Mouse (Mus musculus) lung, embryonic 16.5 days (tissue): ENCODE data around the gene Kcnk2. TPM values are rescaled to one million over a fixed set of nuclear protein-coding genes. Genes with fewer than 3 reads are reported as not detected.
A peak's percentile ranks its signal among the peaks of the same experiment; 100 is the strongest.

ENCODE experiments used
- ATAC-seq: fragments of 200-750 bp; cut with Nextera tagmentation; 2 replicates; pipeline ENCODE4 v1.8.0; 2017; ENCODE audit warnings: low read depth, mild to moderate bottlenecking, moderate library complexity
- H3K27ac ChIP-seq: fragments of 300-500 bp; sonication (generic); 2 replicates; pipeline ENCODE4 v1.5.1; 2014; ENCODE audit warnings: mild to moderate bottlenecking, control low read depth, low read length
- H3K27me3 ChIP-seq: fragments of 300-500 bp; sonication (generic); 2 replicates; pipeline ENCODE4 v1.6.1; 2014; ENCODE audit warnings: low read depth, low read length, mixed read lengths; ENCODE audit not compliant: control insufficient read depth, insufficient read depth
- H3K36me3 ChIP-seq: fragments of 300-500 bp; sonication (generic); 2 replicates; pipeline ENCODE4 v1.6.1; 2014; ENCODE audit warnings: low read length; ENCODE audit not compliant: control insufficient read depth, insufficient read depth
- H3K4me1 ChIP-seq: fragments of 300-500 bp; sonication (generic); replicated peaks from 2 replicates; pipeline ENCODE4 v1.6.1; 2014; ENCODE audit warnings: low read length, mixed read lengths; ENCODE audit not compliant: control insufficient read depth, insufficient read depth
- H3K4me2 ChIP-seq: fragments of 300-500 bp; sonication (generic); 2 replicates; pipeline ENCODE4 v1.6.1; 2014; ENCODE audit warnings: low read depth, low read length, control low read depth
- H3K4me3 ChIP-seq: fragments of 300-500 bp; sonication (generic); 2 replicates; pipeline ENCODE4 v1.5.1; 2014; ENCODE audit warnings: mild to moderate bottlenecking, low read length, control low read depth
- H3K9ac ChIP-seq: fragments of 300-500 bp; sonication (generic); 2 replicates; pipeline ENCODE4 v1.6.1; 2014; ENCODE audit warnings: low read length, control low read depth
- H3K9me3 ChIP-seq: fragments of 300-500 bp; sonication (generic); 2 replicates; pipeline ENCODE4 v1.6.1; 2016; ENCODE audit warnings: low read length; ENCODE audit not compliant: control insufficient read depth
- WGBS: fragments of 180-500 bp; shearing (Covaris S2); extraction: QIAGEN DNeasy Blood & Tissue Kit; methylation state at CpG from one replicate; pipeline ENCODE4 v1.1.7; 2014; 5-methylcytosine and 5-hydroxymethylcytosine counted together
- polyA plus RNA-seq: library from polyadenylated mRNA; unstranded; fragments of >200 nt; fragmentation: Nextera tagmentation; extraction: Ambion mirVana; gene quantifications from 2 replicates; pipeline ENCODE4 v1.2.1, GENCODE M21; 2015

The Kcnk2 gene
- polyA plus RNA-seq, 1 experiment from 2014 or later = 4.2 TPM

DNA sequence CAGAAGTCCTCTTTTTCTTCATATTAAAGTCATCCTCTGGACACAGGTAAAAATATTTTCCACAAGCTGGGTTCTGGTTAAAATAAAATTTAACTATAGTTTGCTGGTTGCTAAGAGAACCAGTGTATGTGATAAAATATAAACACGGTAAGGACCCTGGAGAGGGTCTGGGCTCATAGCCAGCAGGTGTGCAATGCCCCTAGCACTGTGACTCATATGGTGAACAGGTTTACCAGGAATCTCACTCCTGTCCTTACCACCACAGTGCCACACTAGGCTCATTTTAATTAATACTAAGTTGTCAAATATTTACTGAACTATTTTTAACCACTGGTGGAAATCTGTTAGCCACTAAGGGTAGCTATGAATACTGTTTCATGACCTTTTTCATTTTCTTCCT lies 48.2 kb downstream of the Kcnk2 start:
- no peak overlapping the region for H3K4me3 ChIP-seq
- H3K27ac ChIP-seq = peak overlapping the region; percentile 40; the same call in 1 of the 2 replicates
- no peaks in the 10 kb centered on the region for H3K27me3 ChIP-seq
- 0 out of 2 replicates have a peak overlapping the region, but pooled peaks have one; percentile 5 for H3K4me2 ChIP-seq
- no peaks in the 10 kb centered on the region for H3K36me3 ChIP-seq
- 36% methylated on average over 1 of the region's 1 CpGs for WGBS
- peak; percentile 96 for ATAC-seq
- H3K4me1 ChIP-seq = peaks cover 5% of the 10 kb centered on the region
- H3K9me3 ChIP-seq = no peaks in the 10 kb centered on the region
- no peak overlapping the region for H3K9ac ChIP-seq

DNA sequence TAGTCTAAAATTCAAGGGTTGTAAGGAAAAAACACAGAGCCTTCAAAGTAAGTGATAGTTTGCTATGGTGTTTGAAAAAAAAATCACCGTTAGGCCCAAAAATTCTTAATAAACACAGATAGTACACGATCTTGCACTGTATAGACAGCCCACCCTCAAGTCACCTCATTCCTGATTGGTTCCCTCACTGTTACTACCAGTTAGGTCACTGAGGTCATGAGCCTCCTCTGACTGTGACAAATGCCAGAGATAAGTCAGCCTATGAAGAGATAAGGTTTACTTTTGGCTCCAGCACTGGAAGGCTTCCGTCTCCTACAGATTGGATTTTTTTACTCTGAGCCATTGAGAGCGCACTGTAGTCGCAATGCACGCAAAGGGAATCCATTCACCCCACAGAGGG lies 50.3 kb downstream of the Kcnk2 start:
- H3K4me1 ChIP-seq = peaks cover 5% of the 10 kb centered on the region
- H3K4me3 ChIP-seq = no peak overlapping the region
- H3K36me3 ChIP-seq = no peaks in the 10 kb centered on the region
- no peaks in the 10 kb centered on the region for H3K27me3 ChIP-seq
- 57% methylated on average over 6 of the region's 6 CpGs for WGBS
- no peak for ATAC-seq
- H3K9me3 ChIP-seq = no peaks in the 10 kb centered on the region
- H3K9ac ChIP-seq = no peak overlapping the region
- no peak overlapping the region for H3K4me2 ChIP-seq
- no peak overlapping the region for H3K27ac ChIP-seq

DNA sequence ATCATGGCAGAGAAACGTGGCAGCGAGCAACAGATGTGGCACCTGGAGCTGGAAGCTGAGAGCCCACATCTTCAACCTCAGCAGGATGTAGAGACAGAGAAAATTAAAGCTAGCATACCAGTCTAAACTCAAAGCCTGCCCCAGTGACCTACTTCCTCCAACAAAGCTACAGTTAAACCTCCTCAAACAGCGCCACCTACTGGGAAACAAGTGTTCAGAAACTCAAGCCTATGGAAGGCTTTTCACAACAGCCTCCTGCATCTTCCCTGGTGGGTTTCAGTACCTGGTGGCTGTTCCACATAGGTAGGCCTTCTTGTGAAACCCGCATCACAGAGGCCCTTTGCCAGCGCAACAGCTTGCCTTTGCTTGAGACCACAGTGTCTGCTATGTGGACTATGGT lies 52.9 kb downstream of the Kcnk2 start:
- no peak overlapping the region for H3K4me2 ChIP-seq
- no peak for ATAC-seq
- no peaks in the 10 kb centered on the region; the same call in 1 of the 2 replicates for H3K27me3 ChIP-seq
- no peaks in the 10 kb centered on the region for H3K9me3 ChIP-seq
- no peaks in the 10 kb centered on the region for H3K36me3 ChIP-seq
- H3K9ac ChIP-seq = no peak overlapping the region
- H3K4me3 ChIP-seq = no peak overlapping the region
- WGBS = 91% methylated on average over 5 of the region's 5 CpGs
- peaks cover 5% of the 10 kb centered on the region for H3K4me1 ChIP-seq
- no peak overlapping the region for H3K27ac ChIP-seq

DNA sequence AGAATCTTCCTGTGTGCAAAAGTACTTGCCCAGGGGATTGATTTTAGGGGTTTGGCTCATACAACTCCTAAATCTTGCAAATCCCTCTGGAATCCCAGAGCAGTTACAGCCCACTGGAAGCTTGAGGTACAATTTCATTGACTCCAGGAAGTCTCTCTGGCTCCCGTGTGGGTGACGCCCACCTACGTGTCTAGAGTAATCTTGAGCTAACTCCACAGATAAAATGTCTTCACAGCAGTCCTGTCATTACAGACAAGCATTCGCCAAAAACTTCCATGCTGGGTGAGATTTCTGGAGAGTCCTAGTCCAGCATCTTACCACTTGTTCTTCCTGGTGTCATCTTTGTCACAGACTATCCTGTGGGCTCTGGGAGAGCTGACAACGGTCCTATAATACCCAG lies 56.9 kb downstream of the Kcnk2 start:
- 72% methylated on average over 5 of the region's 5 CpGs for WGBS
- H3K36me3 ChIP-seq = no peaks in the 10 kb centered on the region
- peaks cover 3% of the 10 kb centered on the region for H3K27me3 ChIP-seq
- no peaks in the 10 kb centered on the region for H3K9me3 ChIP-seq
- H3K4me3 ChIP-seq = no peak overlapping the region
- no peak overlapping the region for H3K9ac ChIP-seq
- H3K4me1 ChIP-seq = peaks cover 17% of the 10 kb centered on the region
- ATAC-seq = no peak
- H3K4me2 ChIP-seq = no peak overlapping the region
- H3K27ac ChIP-seq = no peak overlapping the region

DNA sequence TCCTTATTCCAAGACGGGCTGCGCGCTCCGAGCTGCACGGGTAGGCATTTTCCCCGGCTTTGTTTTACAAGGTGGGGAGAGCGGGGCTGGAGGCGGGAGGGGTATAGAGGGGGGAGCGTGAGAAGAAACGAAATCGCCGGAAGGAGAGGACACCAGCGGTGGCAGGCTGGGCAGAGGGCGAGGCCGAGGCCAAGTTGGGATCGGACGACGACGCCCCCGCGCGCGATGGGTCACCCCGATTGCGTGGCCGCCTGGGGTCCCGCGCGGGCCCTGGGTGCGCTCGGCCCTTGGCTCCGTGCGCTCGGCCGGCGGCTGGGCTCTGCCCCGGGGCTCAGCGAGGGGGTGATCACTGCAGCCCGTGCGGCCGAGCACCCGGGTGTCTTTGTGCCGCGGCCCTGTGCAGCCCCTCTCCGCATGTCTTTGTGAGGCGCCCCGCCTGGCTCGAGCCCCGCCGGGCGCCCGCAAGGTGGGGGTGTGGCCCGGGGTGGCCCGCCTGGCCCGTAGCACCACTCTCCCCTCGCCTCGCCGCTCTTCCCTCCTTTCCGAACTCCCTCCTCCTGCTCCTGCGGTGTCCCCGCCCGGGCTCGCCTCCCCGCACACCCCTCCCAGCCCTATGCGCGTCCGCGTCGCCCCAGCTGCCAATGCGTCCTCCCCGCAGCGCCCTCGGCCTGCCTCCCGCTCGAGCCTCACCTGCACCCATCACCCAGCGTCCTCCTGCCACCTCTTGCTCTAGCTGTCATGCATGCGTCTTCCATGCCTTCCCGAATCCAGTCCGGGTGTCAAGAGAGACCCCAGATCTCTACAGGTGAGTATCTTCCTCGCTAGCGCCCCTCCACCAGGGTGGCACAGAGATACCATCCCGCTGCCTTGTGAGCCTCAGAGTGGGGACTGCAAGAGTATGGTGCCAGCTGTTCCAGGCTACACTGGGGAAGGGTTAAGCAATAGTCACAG lies 58.5 kb downstream of the Kcnk2 start:
- peak overlapping the region; percentile 78 for H3K9ac ChIP-seq
- no peaks in the 10 kb centered on the region for H3K9me3 ChIP-seq
- H3K4me3 ChIP-seq = peak overlapping the region; percentile 65
- H3K4me1 ChIP-seq = peaks cover 17% of the 10 kb centered on the region
- H3K27me3 ChIP-seq = peaks cover 3% of the 10 kb centered on the region
- H3K27ac ChIP-seq = no peak overlapping the region
- peak overlapping the region; percentile 98 for H3K4me2 ChIP-seq
- ATAC-seq = peak; percentile 78
- no peaks in the 10 kb centered on the region for H3K36me3 ChIP-seq
- WGBS = 2% methylated on average over 80 of the region's 82 CpGs

DNA sequence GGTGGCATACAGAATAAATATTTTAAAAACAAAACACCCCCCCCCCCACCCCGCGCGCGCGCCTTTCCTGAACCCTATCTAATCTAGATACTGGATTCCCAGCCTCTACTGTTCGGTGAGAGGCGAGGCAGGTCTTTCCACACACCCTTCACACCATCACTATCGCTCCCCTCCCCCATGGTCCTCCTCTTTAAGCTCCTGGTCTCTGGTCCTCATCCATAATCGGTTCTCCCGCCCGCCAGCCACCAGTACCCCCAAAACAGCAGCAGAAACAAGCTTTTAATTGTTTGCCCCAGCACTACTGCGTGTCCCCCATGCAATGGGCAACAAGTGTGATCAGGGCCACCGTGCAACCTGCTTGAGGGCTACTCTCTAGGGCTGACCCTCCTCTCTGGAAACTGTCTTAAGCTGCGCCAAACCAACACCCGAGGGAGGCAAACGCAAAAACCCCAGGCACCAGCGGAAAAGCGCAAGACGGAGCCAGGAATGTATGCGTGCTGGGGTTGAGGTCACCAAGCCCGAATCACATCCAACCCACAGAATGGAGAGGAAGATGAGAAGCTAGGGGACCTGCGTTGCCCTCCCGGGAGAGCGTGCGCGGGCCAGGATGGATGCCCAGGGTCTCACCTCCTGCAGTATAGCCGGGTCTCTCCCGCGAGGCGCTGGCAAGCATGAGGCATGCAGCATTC lies 59.5 kb downstream of the Kcnk2 start:
- Histone ChIP-seq H3K4me2 (peak overlapping the region; percentile 98), H3K4me3 (peak overlapping the region; percentile 65), H3K27me3 (peaks cover 3% of the 10 kb centered on the region), H3K27ac (no peak overlapping the region), H3K9me3 (no peaks in the 10 kb centered on the region), H3K9ac (peak overlapping the region; percentile 49), H3K36me3 (no peaks in the 10 kb centered on the region), H3K4me1 (peaks cover 17% of the 10 kb centered on the region)
- 4% methylated on average over 30 of the region's 30 CpGs for WGBS
- ATAC-seq = no peak

DNA sequence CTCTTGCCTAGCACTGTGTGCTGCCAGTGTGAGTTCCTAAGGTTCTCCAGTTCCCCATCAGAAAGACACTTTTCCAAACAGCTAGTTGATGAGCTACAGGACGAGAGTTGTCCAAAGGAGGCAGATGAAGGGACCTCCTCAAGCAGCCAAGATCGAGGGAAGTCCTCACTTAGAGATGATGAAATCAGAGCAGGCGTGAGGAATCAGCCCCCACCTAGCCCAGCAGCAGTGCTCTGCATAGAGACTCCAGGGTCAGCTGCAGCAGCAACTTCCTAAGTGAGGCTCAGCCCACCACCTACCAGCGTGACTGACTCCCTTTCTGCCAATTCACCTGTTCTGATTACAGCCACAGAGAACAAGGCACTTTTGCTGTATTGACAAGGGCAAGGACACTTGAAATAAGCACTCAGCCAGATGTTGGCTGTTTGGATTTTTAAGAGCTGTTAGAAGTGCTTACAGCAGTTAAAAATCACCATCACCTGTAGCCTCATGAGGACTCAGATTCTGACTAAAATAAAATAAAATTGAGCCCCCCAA lies 60.6 kb downstream of the Kcnk2 start:
- Histone ChIP-seq H3K36me3 (no peaks in the 10 kb centered on the region), H3K27ac (no peak overlapping the region), H3K9ac (no peak overlapping the region), H3K4me2 (peak overlapping the region; percentile 18), H3K4me1 (peaks cover 17% of the 10 kb centered on the region), H3K27me3 (peaks cover 3% of the 10 kb centered on the region), H3K4me3 (0 out of 2 replicates have a peak overlapping the region, but pooled peaks have one; percentile 1), H3K9me3 (no peaks in the 10 kb centered on the region)
- WGBS = 8% methylated on average over 4 of the region's 4 CpGs
- ATAC-seq = peak; percentile 72

DNA sequence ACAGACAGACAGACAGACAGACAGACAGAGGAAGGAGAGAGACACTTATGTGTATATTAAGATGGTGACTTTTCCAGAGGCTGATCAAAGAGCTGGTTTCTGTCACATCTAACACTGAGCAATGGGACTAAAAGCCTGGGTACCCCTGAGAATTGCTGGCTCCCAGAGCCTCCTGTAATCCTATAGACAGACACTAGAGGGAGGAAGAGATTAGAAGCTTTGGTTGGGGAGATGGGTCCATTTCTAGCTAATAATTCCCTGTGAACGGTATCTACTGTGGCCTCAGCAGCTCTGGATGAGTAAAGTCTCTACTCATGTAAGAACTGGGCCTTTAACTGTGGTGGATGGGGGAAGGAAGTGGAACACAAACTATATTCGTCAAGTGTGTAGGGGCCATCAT lies 86.2 kb downstream of the Kcnk2 start:
- Histone ChIP-seq H3K9me3 (no peaks in the 10 kb centered on the region), H3K4me1 (no peaks in the 10 kb centered on the region), H3K4me3 (no peak overlapping the region), H3K36me3 (no peaks in the 10 kb centered on the region), H3K27me3 (no peaks in the 10 kb centered on the region), H3K9ac (no peak overlapping the region), H3K4me2 (no peak overlapping the region), H3K27ac (no peak overlapping the region)
- 45% methylated on average over 2 of the region's 2 CpGs for WGBS
- ATAC-seq = no peak

DNA sequence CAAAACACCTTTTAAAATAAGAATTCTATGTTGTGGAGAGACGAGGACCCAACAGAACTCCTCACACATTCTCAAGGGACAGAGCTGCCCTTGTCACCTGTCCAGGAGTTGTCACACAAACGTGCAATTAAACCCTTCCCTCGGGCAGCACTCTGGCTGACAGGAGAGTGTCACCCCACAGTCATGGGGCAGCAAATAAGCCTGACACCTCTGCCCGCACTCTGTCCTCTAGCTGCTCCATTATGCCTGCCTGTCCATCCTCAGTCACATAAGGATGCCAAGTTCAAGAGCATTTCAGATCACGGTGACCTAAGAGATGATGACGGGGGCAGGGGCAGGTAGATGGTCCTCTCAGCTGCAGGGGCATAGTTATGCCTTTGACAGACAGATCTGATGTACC lies 87.6 kb downstream of the Kcnk2 start:
- peaks cover 4% of the 10 kb centered on the region; the same call in 1 of the 2 replicates for H3K4me1 ChIP-seq
- ATAC-seq = no peak
- H3K9me3 ChIP-seq = no peaks in the 10 kb centered on the region
- WGBS = 75% methylated on average over 6 of the region's 6 CpGs
- no peak overlapping the region for H3K4me3 ChIP-seq
- H3K27me3 ChIP-seq = no peaks in the 10 kb centered on the region
- no peak overlapping the region for H3K4me2 ChIP-seq
- H3K36me3 ChIP-seq = no peaks in the 10 kb centered on the region
- no peak overlapping the region for H3K27ac ChIP-seq
- no peak overlapping the region for H3K9ac ChIP-seq
